Mouse (Mus musculus) brain, embryonic 14.5 days (tissue): Measurements from ENCODE around the gene Thap11.

ENCODE experiments used
- CTCF ChIP-seq: fragments of 200-500 bp; IDR thresholded peaks from 2 replicates; pipeline ENCODE4 v1.5.1; 2012; ENCODE audit warnings: inconsistent platforms, mild to moderate bottlenecking, moderate library complexity, borderline replicate concordance; ENCODE audit not compliant: insufficient read depth, insufficient read length; ENCODE audit errors: extremely low read depth
- POLR2A ChIP-seq: fragments of 200-500 bp; IDR thresholded peaks from 2 replicates; pipeline ENCODE4 v1.6.1; 2012; ENCODE audit warnings: mild to moderate bottlenecking, inconsistent platforms, borderline replicate concordance; ENCODE audit not compliant: poor library complexity, insufficient read depth, insufficient read length, severe bottlenecking; ENCODE audit errors: extremely low read depth

DNA sequence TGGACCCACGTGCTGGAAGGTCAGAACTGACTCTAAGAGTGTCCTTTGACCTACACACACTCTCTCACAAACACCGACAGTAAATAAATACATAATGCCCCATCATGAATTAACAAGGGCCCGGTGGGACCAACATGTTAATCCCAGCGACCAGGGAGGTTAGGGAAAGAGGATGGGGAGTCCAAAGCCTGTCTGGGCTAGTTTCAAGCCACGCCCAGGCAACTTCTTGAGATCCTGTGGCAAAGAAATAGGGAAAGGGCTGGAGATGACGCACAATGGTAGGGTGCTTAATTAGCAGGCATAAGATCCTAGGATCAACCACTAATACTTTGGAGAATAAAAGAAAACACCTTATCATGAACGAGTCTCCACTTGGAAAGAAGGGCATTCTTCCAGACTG lies 4.3 kb upstream of the Thap11 start:
- TF ChIP-seq CTCF (no peak), POLR2A (no peak)
